Mouse (Mus musculus) forebrain, embryonic 16.5 days (tissue): ENCODE results near the gene Tirap. TPM values are rescaled to one million over a fixed set of nuclear protein-coding genes. Genes with fewer than 3 reads are reported as not detected.

ENCODE experiments used
- ATAC-seq: fragments of 200-750 bp; cut with Nextera tagmentation; 2 replicates; pipeline ENCODE4 v1.8.0; 2017; ENCODE audit warnings: mild to moderate bottlenecking, moderate library complexity
- H3K27ac ChIP-seq: fragments of 300-500 bp; sonication (generic); 2 replicates; pipeline ENCODE4 v1.5.1; 2014; ENCODE audit warnings: low read length, control low read depth
- H3K27me3 ChIP-seq: fragments of 300-500 bp; sonication (generic); replicated peaks from 2 replicates; pipeline ENCODE4 v1.6.1; 2014; ENCODE audit warnings: low read length; ENCODE audit not compliant: control insufficient read depth, insufficient read depth
- H3K36me3 ChIP-seq: fragments of 300-500 bp; sonication (generic); 2 replicates; pipeline ENCODE4 v1.6.1; 2014; ENCODE audit not compliant: control insufficient read depth, insufficient read depth
- H3K4me1 ChIP-seq: fragments of 300-500 bp; sonication (generic); replicated peaks from 2 replicates; pipeline ENCODE4 v1.6.1; 2014; ENCODE audit warnings: low read length; ENCODE audit not compliant: control insufficient read depth, insufficient read depth
- H3K4me2 ChIP-seq: fragments of 300-500 bp; sonication (generic); 2 replicates; pipeline ENCODE4 v1.6.1; 2014; ENCODE audit warnings: mild to moderate bottlenecking, low read length, control low read depth
- H3K4me3 ChIP-seq: fragments of 300-500 bp; sonication (generic); replicated peaks from 2 replicates; pipeline ENCODE4 v1.5.1; 2014; ENCODE audit warnings: mild to moderate bottlenecking, low read length, control low read depth
- H3K9ac ChIP-seq: fragments of 300-500 bp; sonication (generic); replicated peaks from 2 replicates; pipeline ENCODE4 v1.6.1; 2014; ENCODE audit warnings: low read depth, low read length, control low read depth
- H3K9me3 ChIP-seq: fragments of 300-500 bp; sonication (generic); 2 replicates; pipeline ENCODE4 v1.6.1; 2016; ENCODE audit warnings: low read length; ENCODE audit not compliant: control insufficient read depth
- WGBS: fragments of 180-500 bp; shearing (Covaris S2); extraction: QIAGEN DNeasy Blood & Tissue Kit; methylation state at CpG from one replicate; pipeline ENCODE4 v1.1.7; 2014; 5-methylcytosine and 5-hydroxymethylcytosine counted together
- polyA plus RNA-seq: library from polyadenylated mRNA; unstranded; fragments of >200 nt; fragmentation: Nextera tagmentation; extraction: Ambion mirVana; gene quantifications from 2 replicates; pipeline ENCODE4 v1.2.1, GENCODE M21; 2015

Gene Tirap
- polyA plus RNA-seq, 1 experiment from 2014 or later: 4.2 TPM

DNA sequence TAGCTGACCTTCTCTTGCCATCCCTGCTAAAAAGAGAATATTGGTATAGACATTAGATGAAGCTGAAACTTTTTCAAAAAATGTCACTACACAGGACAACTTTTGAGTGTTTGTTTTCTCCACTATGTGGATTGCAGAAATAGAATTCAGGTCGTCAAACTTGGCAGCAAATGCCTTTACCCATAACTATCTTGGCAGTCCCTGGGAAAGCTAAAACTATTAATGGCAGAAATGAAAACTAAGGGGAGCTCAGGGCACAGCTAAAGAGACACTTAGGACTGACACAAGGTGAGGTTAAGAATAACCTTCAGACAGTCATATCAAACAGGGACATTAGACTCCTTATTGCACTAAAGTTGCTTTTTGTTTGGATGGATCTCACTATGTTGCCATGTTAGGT is 17.9 kb upstream of the Tirap start:
- H3K4me3 ChIP-seq: no peak overlapping the region
- H3K4me2 ChIP-seq: no peak overlapping the region
- no peaks in the 10 kb centered on the region for H3K27me3 ChIP-seq
- ATAC-seq: no peak
- 83% methylated on average over 1 of the region's 1 CpGs for WGBS
- no peaks in the 10 kb centered on the region for H3K4me1 ChIP-seq
- H3K27ac ChIP-seq: no peak overlapping the region
- H3K36me3 ChIP-seq: peaks cover 53% of the 10 kb centered on the region
- no peak overlapping the region for H3K9ac ChIP-seq
- H3K9me3 ChIP-seq: no peaks in the 10 kb centered on the region

DNA sequence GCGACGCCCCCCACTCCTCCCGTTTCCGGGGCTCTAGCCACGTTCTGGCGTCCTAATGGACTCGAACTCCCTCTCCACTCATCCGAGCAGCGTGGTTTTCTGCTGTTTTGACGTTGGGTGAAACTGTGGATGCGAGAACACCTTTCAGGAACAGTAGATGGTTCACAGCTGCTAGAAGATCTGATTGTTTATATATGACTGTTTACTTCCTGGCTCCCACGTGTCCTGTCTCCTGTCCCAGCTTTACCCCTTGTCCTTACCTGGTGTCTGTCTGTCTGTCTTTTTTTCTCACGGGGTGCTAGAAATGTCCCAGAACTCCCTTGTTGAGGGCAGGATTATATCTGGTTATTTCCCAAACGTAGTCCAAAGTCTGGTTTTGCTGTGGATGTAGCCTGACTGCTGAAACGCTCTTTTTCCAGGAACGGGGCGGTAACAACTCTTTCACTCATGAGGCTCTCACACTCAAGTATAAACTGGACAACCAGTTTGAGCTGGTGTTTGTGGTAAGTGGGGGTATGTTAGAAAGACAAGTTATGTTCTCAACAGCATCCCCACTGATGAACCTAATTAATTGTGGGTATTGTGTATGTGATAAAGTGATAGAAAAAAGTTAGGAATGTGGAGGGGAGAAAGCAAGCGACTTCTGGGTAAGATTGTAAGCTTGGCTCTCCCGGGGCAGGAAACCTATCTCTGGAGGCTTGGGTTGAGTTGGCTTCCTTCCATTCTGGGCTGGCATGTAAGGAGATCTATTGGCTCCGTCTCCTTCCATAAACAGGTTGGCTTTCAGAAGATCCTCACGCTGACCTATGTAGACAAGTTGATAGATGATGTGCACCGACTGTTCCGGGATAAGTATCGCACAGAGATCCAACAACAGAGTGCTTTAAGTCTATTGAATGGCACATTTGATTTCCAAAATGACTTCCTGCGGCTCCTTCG is 11.8 kb upstream of the Tirap start:
- 35% methylated on average over 26 of the region's 26 CpGs for WGBS
- Histone ChIP-seq H3K4me2 (peak overlapping the region; percentile 97), H3K4me3 (peak overlapping the region; percentile 89), H3K9me3 (no peaks in the 10 kb centered on the region), H3K9ac (peak overlapping the region; percentile 86), H3K4me1 (peaks cover 16% of the 10 kb centered on the region), H3K27me3 (no peaks in the 10 kb centered on the region), H3K27ac (no peak overlapping the region; the same call in 1 of the 2 replicates), H3K36me3 (peaks cover 25% of the 10 kb centered on the region)
- ATAC-seq: no peak

DNA sequence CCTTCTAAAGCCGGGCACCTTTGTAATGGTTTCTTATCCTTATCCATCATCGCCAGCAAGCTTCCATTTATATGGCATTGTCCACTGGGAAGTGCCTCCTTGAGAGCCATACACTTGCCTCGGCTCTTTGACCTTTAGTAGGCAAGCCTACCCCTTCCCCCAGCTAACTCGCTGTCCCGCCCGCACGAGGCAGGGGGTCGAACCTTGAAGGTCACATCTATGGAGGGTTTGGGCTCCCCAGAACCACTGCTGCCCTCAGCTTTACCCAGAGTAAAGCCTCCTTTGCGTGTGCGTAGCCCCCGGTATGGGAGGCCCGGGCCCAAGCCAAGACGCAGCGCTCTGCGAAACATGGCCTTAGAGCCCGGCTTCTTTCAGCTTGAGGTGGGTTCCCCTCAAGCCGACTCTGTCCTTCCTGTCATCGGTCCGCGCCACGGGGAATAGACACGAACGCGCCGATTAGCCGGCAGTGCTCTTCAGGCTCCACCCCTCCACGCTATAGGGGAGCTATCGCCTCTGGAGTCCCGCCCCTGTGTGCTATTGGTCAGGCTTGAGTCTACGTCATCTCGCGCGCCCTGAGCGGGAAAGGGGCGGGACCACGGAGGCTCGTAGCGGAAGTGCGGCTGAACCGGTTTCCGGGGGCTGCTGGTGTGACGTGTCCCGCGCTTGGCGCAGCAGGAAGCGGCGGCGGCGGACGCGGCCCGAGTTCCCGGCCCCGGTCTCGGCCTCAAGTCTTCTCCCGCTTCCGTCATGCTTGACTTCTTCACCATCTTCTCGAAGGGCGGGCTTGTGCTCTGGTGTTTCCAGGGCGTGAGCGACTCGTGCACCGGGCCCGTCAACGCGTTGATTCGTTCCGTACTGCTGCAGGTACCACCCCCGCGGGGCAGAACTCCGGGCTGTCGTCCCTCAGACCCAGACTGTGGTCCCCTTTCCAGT is 10.7 kb upstream of the Tirap start, which contains the start of gene Foxred1:
TSS of gene Foxred1 (minus strand) at position 514 of the 933 bp plus-strand sequence.
- Histone ChIP-seq H3K4me1 (peaks cover 16% of the 10 kb centered on the region), H3K9ac (peak within 1 kb of the TSS; percentile 86), H3K27ac (peak within 1 kb of the TSS; percentile 90), H3K36me3 (peaks cover 22% of the 10 kb centered on the region), H3K9me3 (no peaks in the 10 kb centered on the region), H3K4me2 (peak within 1 kb of the TSS; percentile 97), H3K27me3 (no peaks in the 10 kb centered on the region), H3K4me3 (peak within 1 kb of the TSS; percentile 89)
- peak; percentile 100 for ATAC-seq
- under 1% methylated on average over 72 of the region's 72 CpGs for WGBS

DNA sequence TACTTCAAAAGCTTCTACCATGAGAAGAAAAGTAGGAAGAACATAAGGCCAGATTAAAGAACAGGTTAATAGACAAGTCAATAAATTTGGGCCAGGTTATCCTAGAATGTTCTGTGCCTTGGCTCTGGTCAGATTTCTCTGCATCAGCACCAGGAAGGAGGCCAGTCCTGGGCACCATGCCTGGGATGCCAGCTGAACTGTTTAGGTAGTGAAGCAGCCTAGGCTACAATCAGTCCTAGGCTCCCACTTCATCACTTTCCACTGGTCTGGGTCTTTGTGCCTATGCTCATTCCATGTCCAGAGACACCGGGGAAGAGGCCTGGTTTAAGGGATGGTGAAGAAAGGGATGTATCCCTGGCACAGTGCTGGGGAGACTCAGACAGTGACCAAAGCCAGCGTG is 4.3 kb upstream of the Tirap start:
- Histone ChIP-seq H3K27ac (no peak overlapping the region), H3K4me3 (no peak overlapping the region), H3K27me3 (no peaks in the 10 kb centered on the region), H3K9ac (no peak overlapping the region), H3K9me3 (no peaks in the 10 kb centered on the region), H3K4me2 (no peak overlapping the region), H3K36me3 (peaks cover 7% of the 10 kb centered on the region; the same call in 1 of the 2 replicates), H3K4me1 (peaks cover 10% of the 10 kb centered on the region)
- 95% methylated on average over 2 of the region's 2 CpGs for WGBS
- ATAC-seq: no peak

DNA sequence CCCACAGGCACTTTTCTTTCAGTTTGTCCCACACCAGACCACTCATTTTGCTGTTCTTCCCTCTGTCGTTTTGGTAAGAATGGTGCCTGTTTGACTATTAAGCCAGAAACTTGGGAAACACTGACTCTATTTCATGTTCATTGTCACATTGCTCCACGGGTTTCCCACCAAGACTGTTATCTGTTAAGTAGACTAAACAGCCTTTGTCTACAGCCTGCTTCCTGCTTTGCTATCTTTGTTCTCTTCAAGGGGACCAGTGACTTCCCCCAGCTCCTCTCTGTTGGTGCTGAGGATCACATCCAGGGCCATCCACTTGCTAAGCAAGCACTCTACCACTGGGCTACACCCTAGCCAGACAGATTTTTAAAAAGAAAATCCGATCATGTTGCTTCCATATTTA is 3.4 kb upstream of the Tirap start:
- H3K4me2 ChIP-seq: no peak overlapping the region
- H3K4me3 ChIP-seq: no peak overlapping the region
- no peak overlapping the region for H3K9ac ChIP-seq
- peaks cover 7% of the 10 kb centered on the region; the same call in 1 of the 2 replicates for H3K36me3 ChIP-seq
- H3K27ac ChIP-seq: no peak overlapping the region
- 77% methylated on average over 3 of the region's 3 CpGs for WGBS
- H3K9me3 ChIP-seq: no peaks in the 10 kb centered on the region
- no peak for ATAC-seq
- peaks cover 13% of the 10 kb centered on the region for H3K4me1 ChIP-seq
- no peaks in the 10 kb centered on the region for H3K27me3 ChIP-seq

DNA sequence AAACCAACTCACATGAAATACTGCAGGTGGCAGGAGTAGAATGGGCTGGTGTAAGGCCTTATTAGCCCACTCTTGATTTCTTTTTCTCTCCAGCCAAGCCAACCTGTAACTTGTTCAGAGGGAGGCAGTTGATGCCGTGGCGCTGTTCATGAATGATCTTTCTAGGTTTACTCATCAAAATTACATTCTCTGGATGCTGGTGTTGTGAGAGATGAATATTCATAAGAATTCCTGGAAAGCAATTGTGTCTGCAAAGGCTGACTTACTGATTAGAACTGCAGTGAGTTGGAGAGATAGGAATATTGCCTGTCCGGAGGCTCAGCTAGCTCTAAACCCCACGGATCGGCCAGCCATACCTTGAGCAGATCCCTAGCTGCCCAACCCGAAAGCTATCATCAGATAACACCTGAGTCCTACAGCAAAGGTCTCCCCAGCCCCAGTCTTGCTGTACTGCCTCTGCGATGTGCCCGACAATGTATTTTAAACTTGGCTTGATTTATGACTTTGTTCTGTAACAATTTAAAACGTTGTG is 504 bp upstream of the Tirap start:
- WGBS: 64% methylated on average over 9 of the region's 9 CpGs
- Histone ChIP-seq H3K27ac (no peak overlapping the region), H3K4me2 (peak overlapping the region; percentile 58), H3K27me3 (no peaks in the 10 kb centered on the region), H3K9ac (no peak overlapping the region), H3K36me3 (peaks cover 7% of the 10 kb centered on the region; the same call in 1 of the 2 replicates), H3K9me3 (no peaks in the 10 kb centered on the region), H3K4me3 (no peak overlapping the region), H3K4me1 (peaks cover 13% of the 10 kb centered on the region)
- ATAC-seq: peak; percentile 21; the same call in 1 of the 2 replicates

DNA sequence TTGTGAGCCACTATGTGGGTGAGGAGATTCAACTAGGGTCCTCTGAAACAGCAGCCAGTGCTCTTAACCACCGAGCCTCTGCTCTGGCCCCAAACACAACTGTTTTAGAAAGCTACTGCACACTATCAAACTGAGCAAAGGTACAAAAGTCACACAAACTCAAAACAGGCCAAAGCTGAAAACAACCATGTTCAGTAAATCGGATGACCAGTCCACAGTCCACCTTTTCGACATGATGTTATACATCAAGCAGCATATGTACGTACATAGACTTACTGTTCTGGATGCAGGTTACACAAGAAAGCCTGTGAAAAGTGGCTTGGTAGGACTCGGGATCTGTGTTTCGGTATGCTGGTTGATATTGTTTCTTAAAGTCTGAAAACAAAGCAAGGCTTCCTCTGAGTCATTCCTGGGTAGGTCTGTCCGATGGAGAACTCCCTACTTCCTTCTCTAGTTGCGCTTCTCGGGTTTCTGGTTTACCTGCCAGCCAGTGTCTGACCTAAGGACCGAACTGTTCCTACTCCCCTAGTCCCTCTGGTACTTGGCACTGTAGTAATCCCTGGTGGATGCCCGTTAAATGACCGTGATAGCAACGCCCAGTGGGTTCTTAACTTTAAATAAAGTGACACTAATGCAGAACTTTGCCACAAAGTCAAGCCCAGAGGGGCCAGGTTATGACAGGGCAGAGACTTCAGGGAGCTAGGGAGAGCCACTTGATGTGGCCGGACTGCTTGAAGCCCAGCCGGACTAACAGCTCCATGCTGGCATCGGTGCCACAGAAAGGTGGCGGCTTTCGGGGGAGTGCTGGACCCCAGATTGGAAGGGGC is 933 bp downstream of the Tirap start:
- Histone ChIP-seq H3K27ac (no peak overlapping the region), H3K27me3 (no peaks in the 10 kb centered on the region), H3K4me2 (peak overlapping the region; percentile 58), H3K36me3 (no peaks in the 10 kb centered on the region), H3K4me3 (peak overlapping the region; percentile 53), H3K4me1 (peaks cover 13% of the 10 kb centered on the region), H3K9ac (peak overlapping the region; percentile 72), H3K9me3 (no peaks in the 10 kb centered on the region)
- peak; percentile 65 for ATAC-seq
- WGBS: 25% methylated on average over 18 of the region's 18 CpGs

DNA sequence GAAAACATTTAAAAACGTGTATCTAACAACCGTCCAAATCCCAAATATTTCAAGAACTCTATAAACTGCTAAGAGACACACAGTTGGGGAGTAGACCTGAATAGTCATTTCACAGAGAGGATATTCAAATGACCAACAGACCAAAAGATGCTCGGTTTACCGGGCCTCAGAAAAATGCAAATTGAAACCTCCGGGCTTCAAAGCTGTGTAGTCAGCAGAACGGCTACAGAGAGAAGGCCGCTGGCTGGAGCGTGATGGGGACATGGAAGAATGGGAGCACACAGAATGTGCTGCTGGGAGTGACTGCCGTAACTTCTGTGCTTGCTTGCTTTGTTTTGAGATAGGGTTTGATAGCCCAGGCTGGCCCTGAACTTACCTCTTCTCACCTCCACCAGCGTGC is 1.7 kb downstream of the Tirap start:
- H3K9ac ChIP-seq: no peak overlapping the region
- no peak for ATAC-seq
- no peak overlapping the region for H3K4me2 ChIP-seq
- WGBS: 76% methylated on average over 10 of the region's 10 CpGs
- no peak overlapping the region for H3K27ac ChIP-seq
- H3K9me3 ChIP-seq: no peaks in the 10 kb centered on the region
- no peaks in the 10 kb centered on the region for H3K36me3 ChIP-seq
- no peak overlapping the region for H3K4me3 ChIP-seq
- H3K27me3 ChIP-seq: no peaks in the 10 kb centered on the region
- H3K4me1 ChIP-seq: peaks cover 13% of the 10 kb centered on the region
